In the genomic region with DNA sequence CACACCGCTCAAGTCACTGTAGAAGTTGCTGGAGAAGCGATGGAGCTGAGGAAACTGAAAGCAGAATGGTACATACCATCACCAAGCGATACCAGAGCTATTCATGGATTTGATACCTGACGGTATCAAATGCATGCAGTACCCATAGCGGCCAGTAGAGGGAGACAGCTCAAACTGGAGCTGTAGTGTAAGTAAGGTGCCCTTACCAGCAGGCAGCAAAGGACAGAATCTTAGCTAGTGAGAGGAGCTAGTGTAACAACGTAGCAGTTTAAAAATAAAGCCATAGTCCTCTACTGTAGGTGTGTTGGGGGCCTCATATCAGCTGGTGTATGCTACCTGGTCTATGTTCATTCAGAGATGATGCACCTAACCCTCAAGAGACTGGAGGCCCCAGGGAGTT, we compare ENCODE assay signal across 8 mouse cellular contexts. TPM values are rescaled to one million over a fixed set of nuclear protein-coding genes. Genes with fewer than 3 reads are reported as not detected.
A peak's percentile ranks its signal among the peaks of the same experiment; 100 is the strongest.
DNase-seq lines count a peak whose midpoint lies in the region; ATAC-seq lines count a peak whose summit lies in the region.

No protein-coding gene starts in this region.

- H3K36me3 ChIP-seq in intestine, embryonic 16.5 days (ENCODE audit: control insufficient read depth, insufficient read depth, low read length), result no peaks in the 10 kb centered on the region
- H3K36me3 ChIP-seq in midbrain, embryonic 14.5 days (ENCODE audit: control insufficient read depth, insufficient read depth, low read length), result peaks cover 3% of the 10 kb centered on the region; the same call in 1 of the 2 replicates
- H3K36me3 ChIP-seq in splenic B cell, adult 2 months (ENCODE audit: control insufficient read depth, insufficient read depth, low read length, poor library complexity, severe bottlenecking), result no peaks in the 10 kb centered on the region

- no peaks in the 10 kb centered on the region for H3K27me3 ChIP-seq in intestine, embryonic 16.5 days (replicated peaks; ENCODE audit: control insufficient read depth, insufficient read depth, low read length)
- H3K27me3 ChIP-seq in midbrain, embryonic 14.5 days (ENCODE audit: control insufficient read depth, insufficient read depth, low read length), result no peaks in the 10 kb centered on the region
- 0 out of 2 replicates have a peak, but pooled peaks cover 1% of the 10 kb centered on the region for H3K27me3 ChIP-seq in splenic B cell, adult 2 months (ENCODE audit: control insufficient read depth, insufficient read depth, low read length, poor library complexity, severe bottlenecking)

- ATAC-seq in intestine, embryonic 16.5 days, result peak; percentile 49
- peak; percentile 48; the same call in 1 of the 2 replicates for ATAC-seq in midbrain, embryonic 14.5 days (ENCODE audit: low FRiP score, low TSS enrichment)

- 23% methylated on average over 6 of the region's 6 CpGs for WGBS in intestine, embryonic 16.5 days
- 18% methylated on average over 6 of the region's 6 CpGs for WGBS in midbrain, embryonic 14.5 days

- H3K4me1 ChIP-seq in intestine, embryonic 16.5 days (ENCODE audit: control insufficient read depth, insufficient read depth, low read length), result peaks cover 3% of the 10 kb centered on the region; the same call in 1 of the 2 replicates
- no peaks in the 10 kb centered on the region for H3K4me1 ChIP-seq in midbrain, embryonic 14.5 days (ENCODE audit: control insufficient read depth, insufficient read depth, low read length)

- no peak overlapping the region for H3K4me3 ChIP-seq in intestine, embryonic 16.5 days (ENCODE audit: low read length)
- H3K4me3 ChIP-seq in midbrain, embryonic 14.5 days (replicated peaks; ENCODE audit: low read depth, low read length), result no peak overlapping the region

- intact Hi-C loops in left cerebral cortex, postnatal 25 days (cut with DNase I), result no loop called here

- no peaks in the 10 kb centered on the region for H3K9me3 ChIP-seq in intestine, embryonic 16.5 days (ENCODE audit: control insufficient read depth, low read length)
- no peaks in the 10 kb centered on the region for H3K9me3 ChIP-seq in midbrain, embryonic 14.5 days (ENCODE audit: control insufficient read depth, low read length)

- no peak overlapping the region for H3K9ac ChIP-seq in intestine, embryonic 16.5 days (ENCODE audit: low read depth, low read length)
- no peak overlapping the region for H3K9ac ChIP-seq in midbrain, embryonic 14.5 days (replicated peaks; ENCODE audit: low read length)

- H3K27ac ChIP-seq in intestine, embryonic 16.5 days (ENCODE audit: low read length), result no peak overlapping the region
- H3K27ac ChIP-seq in midbrain, embryonic 14.5 days (replicated peaks; ENCODE audit: low read depth, low read length), result no peak overlapping the region

- no peak overlapping the region for H3K4me2 ChIP-seq in intestine, embryonic 16.5 days (ENCODE audit: low read depth, low read length)
- H3K4me2 ChIP-seq in midbrain, embryonic 14.5 days (ENCODE audit: low read length), result no peak overlapping the region

- peak; percentile 23 for DNase-seq in ovary, postnatal 10 days (ENCODE audit: low spot score)
- DNase-seq in ovary, adult 18-20 months (ENCODE audit: low spot score), result no peak
- peak; percentile 63 for DNase-seq in cerebellum, adult 8-10 months
- peak; percentile 24 to 27 for DNase-seq in gastrocnemius, adult 8-10 months (ENCODE audit: low spot score in 2 of 2)
- DNase-seq in left cerebral cortex, postnatal 25 days (ENCODE audit: low spot score in 2 of 2), result peak; percentile 63 to 69
- peak; percentile 87 for DNase-seq in midbrain, embryonic 14.5 days
- peak; percentile 87 for DNase-seq in splenic B cell, adult 2 months (ENCODE audit: low read depth, low spot score)

RNA-seq across cellular contexts. Expression of a gene that starts 12.0 kb away (rescaled TPM):
- total RNA-seq in gastrocnemius, adult 8-10 months (2022), result 1 to 10 TPM in 2 of 4 experiments, under 1 TPM in 2; 0.44 to 1.2 (median 0.85) TPM
- polyA plus RNA-seq in intestine, embryonic 16.5 days (2015; fragmentation: Nextera tagmentation; extraction: Ambion mirVana), result 1.3 and 1.7 TPM in 2 replicates
- 1 to 10 TPM; 5.1 to 5.7 TPM for total RNA-seq in left cerebral cortex, postnatal 25 days (2021)
- polyA plus RNA-seq in midbrain, embryonic 14.5 days (2014; fragmentation: Nextera tagmentation; extraction: Ambion mirVana), result 1.4 and 1.7 TPM in 2 replicates

RNA-seq across cellular contexts. Expression of a gene that starts 36.8 kb away (rescaled TPM):
- not detected for total RNA-seq in gastrocnemius, adult 8-10 months (2022)
- 0.13 and 0.54 TPM in 2 replicates for polyA plus RNA-seq in intestine, embryonic 16.5 days (2015; fragmentation: Nextera tagmentation; extraction: Ambion mirVana)
- not detected for total RNA-seq in left cerebral cortex, postnatal 25 days (2021)
- not detected in 2 replicates for polyA plus RNA-seq in midbrain, embryonic 14.5 days (2014; fragmentation: Nextera tagmentation; extraction: Ambion mirVana)

RNA-seq across cellular contexts. Expression of a gene that starts 37.1 kb away (rescaled TPM):
- total RNA-seq in gastrocnemius, adult 8-10 months (2022), result 1 to 10 TPM; 1.3 to 2.0 (median 1.6) TPM
- polyA plus RNA-seq in intestine, embryonic 16.5 days (2015; fragmentation: Nextera tagmentation; extraction: Ambion mirVana), result 5.3 and 6.4 TPM in 2 replicates
- total RNA-seq in left cerebral cortex, postnatal 25 days (2021), result 10 to 100 TPM; 21.6 to 23.6 TPM
- 8.7 and 9.9 TPM in 2 replicates for polyA plus RNA-seq in midbrain, embryonic 14.5 days (2014; fragmentation: Nextera tagmentation; extraction: Ambion mirVana)

RNA-seq across cellular contexts. Expression of a gene that starts 50.4 kb away (rescaled TPM):
- under 1 TPM in 1 of 4 experiments, not detected in 3; 0.05 TPM for total RNA-seq in gastrocnemius, adult 8-10 months (2022)
- polyA plus RNA-seq in intestine, embryonic 16.5 days (2015; fragmentation: Nextera tagmentation; extraction: Ambion mirVana), result 0.07 and 0.09 TPM in 2 replicates
- not detected for total RNA-seq in left cerebral cortex, postnatal 25 days (2021)
- not detected in 2 replicates for polyA plus RNA-seq in midbrain, embryonic 14.5 days (2014; fragmentation: Nextera tagmentation; extraction: Ambion mirVana)

Comparison
In these comparisons a context has a peak if more than half of its experiments do, and no peak if none do; other contexts are left out.
1. RNA of a gene that starts 37.1 kb away (total RNA-seq): 21.6 to 23.6 TPM in left cerebral cortex, postnatal 25 days; 1.3 to 2.0 TPM in gastrocnemius, adult 8-10 months; every median in the first group is over 4 times any median in the second.